Mouse (Mus musculus) T-helper 2 cell (primary cell): ENCODE measurements around the gene Tmem198.

ENCODE experiments used
- in situ Hi-C: fragments of 300-600 bp; cut with MboI, MseI; formaldehyde crosslinking; loops from one replicate; pipeline ENCODE4 v1.15.1; 2025; ENCODE audit warnings: high pct_unique_total_duplicates

Gene Tmem198

DNA sequence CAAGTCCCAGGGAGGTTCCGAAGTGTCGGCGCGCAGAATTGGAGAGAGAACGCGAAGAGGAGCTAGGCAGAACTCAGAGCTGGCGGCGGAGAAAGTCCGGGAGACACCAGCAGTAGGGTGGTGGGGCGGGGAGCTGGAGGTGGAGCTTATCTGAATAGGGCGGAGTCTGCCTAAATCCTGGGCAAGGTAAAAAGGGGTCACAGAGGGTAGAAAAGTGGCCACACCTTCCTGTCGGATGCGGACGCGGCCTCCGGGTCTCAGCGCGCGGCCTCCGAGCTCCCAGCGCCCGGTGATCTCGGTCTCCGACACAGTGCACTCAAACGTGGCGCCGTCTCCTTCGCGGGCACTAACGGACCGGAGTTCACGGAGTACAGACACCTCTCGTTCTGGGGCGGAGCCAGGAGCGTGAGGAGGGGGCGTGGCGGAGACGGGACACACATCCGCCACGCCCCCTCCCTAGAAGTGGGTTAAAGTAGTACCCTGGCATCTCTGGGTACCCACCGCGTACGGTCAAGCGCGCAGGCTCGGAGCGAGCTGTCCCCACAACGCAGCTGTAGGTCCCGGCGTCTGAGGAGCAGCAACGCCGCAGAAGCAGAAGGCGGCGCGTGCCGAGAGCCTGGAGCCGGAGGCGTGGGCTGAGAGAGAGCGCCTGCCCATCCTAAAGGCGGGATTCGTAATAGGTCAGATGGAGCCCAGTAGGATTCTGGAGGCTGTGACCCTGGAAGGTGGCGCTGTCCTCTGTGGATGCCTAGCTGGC is 8.3 kb downstream of the Tmem198 start:
- in situ Hi-C loops, result no loop called here

- in situ Hi-C loops, result no loop called here
These were observed 11.6 kb downstream of the Tmem198 start for GRCm38 (mm10) chr1:75490785-75491551.

GRCm38 (mm10) chr1:75492579-75493170 is 13.3 kb downstream of the Tmem198 start:
- in situ Hi-C loops, result no loop called here

GRCm38 (mm10) chr1:75494878-75495548 is 15.7 kb downstream of the Tmem198 start:
- in situ Hi-C loops, result no loop called here

GRCm38 (mm10) chr1:75498897-75499296 is 19.6 kb downstream of the Tmem198 start:
- in situ Hi-C loops, result no loop called here

DNA sequence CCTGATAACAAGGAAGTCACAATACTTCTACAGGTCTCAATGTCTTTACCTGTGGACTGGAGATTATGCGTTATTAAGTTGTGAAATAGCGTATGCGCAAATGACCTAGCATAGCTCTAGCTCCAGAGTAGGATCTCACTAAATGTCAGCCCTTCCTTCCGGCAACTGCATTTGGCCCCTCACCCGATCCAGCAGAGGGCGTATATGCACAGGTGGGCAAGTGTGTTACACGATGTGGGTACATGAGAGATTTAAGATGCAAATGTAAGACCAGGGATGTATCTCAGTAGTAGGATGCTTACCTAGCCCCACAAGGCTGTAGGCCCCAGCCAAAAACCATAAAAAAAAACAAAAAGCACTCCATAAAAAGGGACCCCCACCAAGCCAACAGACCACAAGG is 20.1 kb downstream of the Tmem198 start:
- in situ Hi-C loops, result no loop called here

GRCm38 (mm10) chr1:75501905-75502304 is 22.6 kb downstream of the Tmem198 start:
- in situ Hi-C loops, result no loop called here

- in situ Hi-C loops, result no loop called here
These were observed 23.8 kb downstream of the Tmem198 start for GRCm38 (mm10) chr1:75502945-75503650.

GRCm38 (mm10) chr1:75503651-75503980 is 24.3 kb downstream of the Tmem198 start:
- in situ Hi-C loops, result no loop called here

DNA sequence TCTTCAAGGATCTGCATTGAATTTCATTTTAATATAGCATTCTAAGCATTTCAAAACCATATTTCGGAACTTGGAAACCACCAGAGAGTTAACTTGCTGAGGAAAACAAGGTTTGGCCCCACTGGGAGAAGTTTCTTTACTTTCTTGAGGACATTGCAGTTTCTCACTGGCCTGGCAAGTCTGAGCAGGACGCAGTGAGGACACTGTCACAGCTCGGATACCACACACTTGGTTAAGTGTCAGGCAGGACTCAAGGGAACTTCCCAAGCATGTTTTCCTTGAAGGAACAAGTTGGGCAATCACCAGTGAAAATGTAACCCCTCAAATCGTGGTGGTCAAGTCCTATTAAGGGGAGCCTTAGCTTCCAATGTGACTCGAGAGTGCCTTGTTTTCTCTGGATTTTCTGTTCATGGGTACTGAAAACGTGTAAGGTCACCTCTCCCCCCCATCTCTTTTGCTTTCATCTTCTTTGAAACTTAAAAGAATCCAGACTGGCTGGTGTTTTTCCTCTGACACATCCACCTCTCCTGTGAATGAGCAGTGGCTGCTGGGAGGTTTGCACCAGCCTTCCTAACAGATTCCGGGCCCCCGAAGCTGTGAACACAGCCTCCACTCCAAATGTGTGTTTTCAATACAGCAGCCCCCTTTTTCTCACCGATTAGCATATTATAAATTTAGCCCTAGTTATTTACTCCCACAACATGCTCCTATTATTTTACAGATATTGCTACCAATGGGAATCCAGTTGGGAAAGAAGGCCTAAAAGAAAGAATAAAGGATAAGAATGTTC is 25.1 kb downstream of the Tmem198 start:
- in situ Hi-C loops, result no loop called here

DNA sequence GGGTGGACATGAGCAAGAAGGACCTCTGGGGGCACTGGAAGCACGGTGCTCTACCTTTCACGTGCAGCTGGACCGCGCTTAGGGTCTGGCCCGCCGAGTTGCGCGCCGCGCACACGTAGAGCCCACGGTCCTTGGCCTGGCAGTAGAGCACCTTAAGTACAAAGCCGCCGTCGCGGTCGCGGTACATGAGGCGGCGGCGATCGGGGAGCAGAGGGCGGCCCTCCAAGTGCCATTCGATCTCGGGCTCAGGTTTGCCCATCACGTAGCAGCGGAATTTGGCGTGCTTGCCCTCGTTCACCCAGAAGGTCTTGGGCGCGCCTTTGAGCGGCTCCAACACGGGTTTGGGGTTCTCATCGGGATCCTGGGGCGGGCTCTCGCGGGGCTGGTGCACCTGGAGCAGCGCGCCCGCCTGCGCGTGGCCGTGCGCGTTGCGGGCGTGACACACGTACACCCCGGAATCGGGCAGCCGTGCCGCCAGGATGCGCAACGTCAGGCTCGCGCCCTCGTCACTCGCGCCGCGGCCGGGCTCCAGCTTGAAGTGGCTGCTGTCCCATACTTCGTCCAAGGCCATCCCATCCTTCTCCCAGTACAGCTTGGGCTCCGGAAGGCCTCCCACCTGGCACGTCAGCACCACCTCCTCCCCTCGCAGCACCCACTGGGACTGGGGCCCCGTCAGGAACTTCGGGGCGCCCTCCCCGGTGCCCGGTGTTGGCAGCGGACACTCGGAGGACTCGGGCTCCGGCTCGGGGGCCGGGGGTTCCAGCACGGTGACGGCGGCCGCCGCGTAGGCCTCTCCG is 26.0 kb downstream of the Tmem198 start:
- in situ Hi-C loops, result no loop called here

- in situ Hi-C loops, result no loop called here
These were observed 26.9 kb downstream of the Tmem198 start, which contains the start of gene Obsl1 for GRCm38 (mm10) chr1:75505956-75506831. Obsl1 (minus strand) TSS chr1:75506452.

DNA sequence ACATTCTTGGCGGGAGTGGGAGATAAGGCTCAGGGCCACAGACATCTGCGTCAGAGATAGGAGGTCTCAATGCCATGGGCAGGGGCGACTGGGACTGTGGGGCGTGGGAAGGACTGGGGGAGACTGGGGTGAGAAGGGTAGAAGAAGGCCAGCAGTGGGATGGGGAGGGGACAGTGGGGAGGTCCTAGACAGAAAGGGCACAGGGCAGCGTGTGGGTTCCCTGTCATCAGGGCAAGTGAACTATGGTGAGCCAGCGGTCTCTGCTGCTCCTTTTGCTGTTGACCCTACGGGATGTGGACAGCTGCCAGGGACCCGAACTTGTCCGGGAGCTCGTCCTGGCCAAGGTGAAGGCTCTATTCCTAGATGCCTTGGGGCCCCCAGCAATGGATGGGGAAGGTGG is 27.7 kb downstream of the Tmem198 start, which contains the start of gene Inha:
Gene Inha, plus strand, starts transcription at position 72 of the 400 bp plus-strand sequence.
- in situ Hi-C loops, result no loop called here

- in situ Hi-C loops, result no loop called here
These were observed 30.3 kb downstream of the Tmem198 start for GRCm38 (mm10) chr1:75509586-75509985.

DNA sequence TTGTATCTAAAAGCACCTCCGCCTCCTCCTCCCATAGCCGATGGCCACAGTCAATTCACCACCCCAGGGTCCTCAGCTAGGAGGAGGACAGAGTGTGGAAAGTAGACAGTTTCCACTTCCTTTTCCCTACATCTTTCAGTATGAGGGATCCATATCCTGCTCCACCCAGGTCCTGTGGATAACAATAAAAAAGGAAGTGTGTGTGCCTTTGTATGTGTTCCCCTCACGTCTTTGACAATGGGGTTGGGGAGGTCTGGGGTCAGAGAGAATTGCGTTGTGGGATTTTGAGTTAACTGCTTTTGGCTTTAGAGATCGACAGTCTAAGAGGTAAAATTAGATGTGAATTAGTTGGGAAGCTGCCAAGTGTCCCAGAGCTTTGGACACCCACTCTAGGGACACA is 30.8 kb downstream of the Tmem198 start:
- in situ Hi-C loops, result no loop called here

DNA sequence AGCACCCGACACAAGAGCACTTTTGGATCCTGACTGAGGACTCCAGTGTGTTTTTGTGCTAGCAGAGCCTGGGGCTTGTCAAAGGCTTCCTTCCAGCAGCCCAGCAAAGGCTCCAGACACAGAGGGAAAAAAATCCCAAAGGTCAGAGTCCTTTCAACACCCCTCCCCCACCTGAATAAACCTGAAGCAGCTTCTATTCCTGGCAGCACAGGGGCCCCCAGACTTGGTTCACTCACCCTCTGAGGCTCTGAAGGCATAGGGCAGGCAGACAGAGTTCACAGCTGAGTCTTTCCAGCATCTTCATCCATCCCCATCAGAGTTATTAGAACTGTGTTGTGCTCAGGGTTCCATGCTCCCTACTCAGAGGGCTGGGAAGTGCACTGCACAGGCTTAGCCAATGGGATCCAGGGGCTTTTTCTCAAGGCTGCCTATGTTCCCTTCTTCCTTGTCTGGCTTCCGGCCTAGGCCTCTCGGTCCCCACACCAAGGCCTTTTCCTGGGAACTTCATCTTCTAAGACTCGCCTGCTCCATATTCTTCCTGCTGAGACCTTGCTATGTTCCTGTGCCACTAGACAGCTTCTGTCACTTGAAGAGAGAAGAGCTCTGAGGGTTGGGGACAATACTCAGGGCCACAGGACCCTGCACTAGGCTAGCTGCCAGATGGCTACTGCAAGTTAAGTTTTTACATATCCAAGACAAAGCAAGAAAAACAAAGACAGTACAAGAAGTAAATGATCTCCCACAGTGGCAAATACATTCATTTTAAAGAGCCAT is 32.3 kb downstream of the Tmem198 start:
- in situ Hi-C loops, result no loop called here

GRCm38 (mm10) chr1:75512550-75512949 is 33.2 kb downstream of the Tmem198 start:
- in situ Hi-C loops, result no loop called here
